18 mouse cellular contexts compared by ENCODE assay signal in genomic region chr11:44425626-44426025, GRCm38 (mm10). TPM values are rescaled to one million over a fixed set of nuclear protein-coding genes. Genes with fewer than 3 reads are reported as not detected.
"Had no signal": no experiment of that assay in that cellular context is flagged by ENCODE, and none has a peak within 500 bp of the region (broad histone marks: within the 10 kb centered on the region; RNA-seq: fewer than 3 reads in every experiment).

No protein-coding gene starts in this region.

- H3K27me3 ChIP-seq: kidney, embryonic 15.5 days; midbrain, embryonic 13.5 days; neural tube, embryonic 12.5 days had no signal

- H3K36me3 ChIP-seq: kidney, embryonic 15.5 days; limb, embryonic 10.5 days; liver, embryonic 15.5 days; midbrain, embryonic 13.5 days; neural tube, embryonic 12.5 days had no signal

- H3K4me3 ChIP-seq: kidney, embryonic 15.5 days; left cerebral cortex, adult 2 months; limb, embryonic 10.5 days; liver, embryonic 15.5 days; midbrain, embryonic 13.5 days; myocyte; neural tube, embryonic 12.5 days had no signal

- H3K9ac ChIP-seq: kidney, embryonic 15.5 days; liver, embryonic 15.5 days; midbrain, embryonic 13.5 days; neural tube, embryonic 12.5 days had no signal

- H3K4me1 ChIP-seq: liver, embryonic 15.5 days; neural tube, embryonic 12.5 days had no signal

- H3K4me2 ChIP-seq: kidney, embryonic 15.5 days; liver, embryonic 11.5 days; liver, embryonic 15.5 days; midbrain, embryonic 13.5 days; neural tube, embryonic 12.5 days had no signal

- DNase-seq: kidney, adult 18-20 months; kidney, postnatal 25 days; lung, adult 2 months; lung, postnatal 14 days; right cerebral cortex, postnatal 14 days had no signal

- H3K9me3 ChIP-seq: kidney, embryonic 15.5 days; limb, embryonic 10.5 days; liver, embryonic 15.5 days; midbrain, embryonic 13.5 days; neural tube, embryonic 12.5 days had no signal

- ATAC-seq: midbrain, embryonic 13.5 days had no signal

- H3K27ac ChIP-seq: kidney, embryonic 15.5 days; left cerebral cortex, adult 2 months; limb, embryonic 10.5 days; liver, embryonic 15.5 days; midbrain, embryonic 13.5 days; neural tube, embryonic 12.5 days had no signal

RNA-seq across cellular contexts. Expression of gene Il12b, which starts 25.8 kb away (rescaled TPM):
- total RNA-seq: layer of hippocampus, postnatal 25 days; left cerebral cortex, adult 2 months; left cerebral cortex, postnatal 14 days; megakaryocyte-erythroid progenitor cell, adult 5-6 weeks; neutrophil, adult 5-6 weeks had no signal
- polyA plus RNA-seq: kidney, embryonic 15.5 days; limb, embryonic 10.5 days; liver, embryonic 11.5 days; liver, embryonic 15.5 days; midbrain, embryonic 13.5 days; myocyte; neural tube, embryonic 12.5 days; stomach, embryonic 16.5 days had no signal
